8 mouse cellular contexts compared by ENCODE assay signal in the genomic region with DNA sequence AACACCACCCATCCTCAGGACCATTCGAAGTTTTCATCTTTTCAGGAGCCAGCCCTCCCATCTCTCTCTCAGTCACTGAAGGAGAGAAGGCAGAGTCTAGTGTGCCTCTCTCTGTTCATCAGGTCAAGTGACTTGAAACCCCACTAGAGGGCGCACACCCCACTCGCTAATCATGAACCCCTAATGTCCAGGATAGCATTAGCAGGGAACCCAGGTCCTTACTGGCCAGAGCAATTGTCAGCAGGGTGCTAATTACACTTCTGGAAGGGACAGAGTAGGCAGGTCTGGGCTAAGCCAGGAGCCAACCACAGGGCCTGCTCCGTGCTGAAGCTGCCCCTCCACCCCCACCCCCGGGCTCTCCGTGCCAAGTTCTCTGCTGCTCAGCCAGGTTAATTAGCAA.
A peak's percentile ranks its signal among the peaks of the same experiment; 100 is the strongest.
DNase-seq lines count a peak whose midpoint lies in the region; ATAC-seq and TF ChIP-seq lines count a peak whose summit lies in the region.

No protein-coding gene starts in this region.

- no peaks in the 10 kb centered on the region for H3K36me3 ChIP-seq in limb, embryonic 14.5 days (ENCODE audit: control insufficient read depth, insufficient read depth, low read length)
- no peaks in the 10 kb centered on the region for H3K36me3 ChIP-seq in testis, adult 2 months (ENCODE audit: control insufficient read depth, insufficient read depth, low read length)

- H3K27me3 ChIP-seq in limb, embryonic 14.5 days (ENCODE audit: control insufficient read depth, insufficient read depth, low read length), result no peaks in the 10 kb centered on the region
- no peaks in the 10 kb centered on the region for H3K27me3 ChIP-seq in testis, adult 2 months (ENCODE audit: control insufficient read depth, insufficient read depth, low read length)

- 0 out of 2 replicates have a peak, but pooled peaks have one; percentile 53 for ATAC-seq in limb, embryonic 14.5 days (ENCODE audit: low FRiP score, low read depth)

- H3K9me3 ChIP-seq in limb, embryonic 14.5 days (ENCODE audit: control insufficient read depth, low read length), result no peaks in the 10 kb centered on the region

- DNase-seq in urinary bladder, adult 18-20 months (ENCODE audit: low spot score in 2 of 2), result peak; percentile 27 to 45
- DNase-seq in urinary bladder, postnatal 10 days (ENCODE audit: low spot score), result no peak
- DNase-seq in cerebellum, postnatal 4 days (ENCODE audit: low spot score in 2 of 2), result peak; percentile 60 to 82
- DNase-seq in frontal cortex, postnatal 36 days (ENCODE audit: low spot score in 2 of 2), result peak; percentile 54 to 68
- DNase-seq in kidney, adult 18-20 months, result peak; percentile 63
- DNase-seq in limb, embryonic 14.5 days (ENCODE audit: low spot score), result peak; percentile 58
- peak; percentile 1 to 5 for DNase-seq in natural killer cell, adult 2 months (ENCODE audit: low spot score in 2 of 2)

- TF ChIP-seq POLR2A in limb, embryonic 14.5 days (IDR thresholded peaks at IDR 0.05; ENCODE audit: borderline replicate concordance, extremely low read depth, insufficient read depth, insufficient read length), result no peak
- no peak for TF ChIP-seq POLR2A in testis, adult 2 months (IDR thresholded peaks at IDR 0.05; ENCODE audit: control insufficient read depth, low read depth, low read length)

- no peak overlapping the region for H3K4me3 ChIP-seq in limb, embryonic 14.5 days (replicated peaks; ENCODE audit: low read length)
- no peak overlapping the region for H3K4me3 ChIP-seq in testis, adult 2 months (ENCODE audit: control insufficient read depth, low read depth, low read length)

- H3K4me2 ChIP-seq in limb, embryonic 14.5 days (replicated peaks; ENCODE audit: low read depth, low read length, severe bottlenecking), result 0 out of 2 replicates have a peak overlapping the region, but pooled peaks have one; percentile 10

- TF ChIP-seq CTCF in testis, adult 2 months (IDR thresholded peaks at IDR 0.05; ENCODE audit: control insufficient read depth, insufficient read depth, insufficient replicate concordance, low read depth, low read length), result peak; percentile 38; the same call in 1 of the 2 replicates

- 6% methylated on average over 6 of the region's 6 CpGs for WGBS in limb, embryonic 14.5 days

- H3K9ac ChIP-seq in limb, embryonic 14.5 days (ENCODE audit: low read depth, low read length, severe bottlenecking), result no peak overlapping the region

- no peak overlapping the region for H3K27ac ChIP-seq in limb, embryonic 14.5 days (replicated peaks; ENCODE audit: low read depth, low read length)
- no peak overlapping the region for H3K27ac ChIP-seq in testis, adult 2 months (ENCODE audit: control insufficient read depth, insufficient read depth, low read depth, low read length)

- no peaks in the 10 kb centered on the region for H3K4me1 ChIP-seq in limb, embryonic 14.5 days (ENCODE audit: control insufficient read depth, insufficient read depth, low read length)
- H3K4me1 ChIP-seq in testis, adult 2 months (ENCODE audit: control insufficient read depth, insufficient read depth, low read length), result no peaks in the 10 kb centered on the region
